Mouse (Mus musculus): ENCODE measurements around the gene Gm45837.

GRCm38 (mm10) chr7:101487102-101487501, 76.4 kb downstream of the Gm45837 start:
- TF ChIP-seq CTCF (IDR thresholded peaks at IDR 0.05; ENCODE audit: control insufficient read depth, insufficient read depth, insufficient replicate concordance, low read depth, low read length) (no peak), POLR2A (IDR thresholded peaks at IDR 0.05; ENCODE audit: control insufficient read depth, low read depth, low read length) (no peak)

All from testis, adult 2 months (tissue).